Mouse (Mus musculus): ENCODE results near the gene Cfap298. TPM values are rescaled to one million over a fixed set of nuclear protein-coding genes. Genes with fewer than 3 reads are reported as not detected.

Gene Cfap298
- polyA plus RNA-seq (2015; fragmentation: Nextera tagmentation; extraction: Ambion mirVana), result 46.3 and 47.9 TPM in 2 replicates

DNA sequence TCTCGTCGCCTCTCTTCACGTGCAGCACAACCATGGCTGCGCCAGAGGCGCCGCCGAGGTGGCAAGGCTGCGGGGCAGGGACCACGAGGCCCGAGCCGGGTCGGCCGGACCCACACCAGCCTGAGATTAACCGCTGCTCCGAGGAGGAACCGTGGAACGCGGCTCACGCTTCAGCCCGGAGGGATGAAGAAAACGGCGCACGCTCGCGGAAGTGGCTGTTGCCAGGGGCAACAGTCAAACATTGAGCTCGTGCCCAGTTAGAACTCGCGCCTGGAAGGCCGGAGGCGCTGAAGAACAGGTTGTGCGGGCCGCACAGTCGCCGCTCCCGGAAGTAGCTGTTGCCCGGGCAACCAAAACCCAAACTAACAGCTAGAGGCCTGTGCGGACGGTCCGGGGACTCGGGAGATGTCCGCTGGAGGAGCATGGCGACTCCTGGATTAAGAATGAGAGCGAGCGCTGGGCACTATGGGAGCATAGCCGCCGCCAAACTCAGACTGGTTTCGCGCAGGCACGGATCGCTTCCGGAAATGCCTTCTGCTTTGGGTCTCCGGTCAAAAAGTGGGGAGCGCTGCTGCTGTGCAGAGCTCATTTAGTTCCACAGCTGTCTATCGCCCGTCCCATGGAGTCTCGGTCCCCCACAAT lies at the start of gene Cfap298:
Cfap298 (minus strand) TSS at position 428 of the 642 bp plus-strand sequence.
- TF ChIP-seq CTCF (IDR thresholded peaks at IDR 0.05) (no peak), EP300 (IDR thresholded peaks at IDR 0.05) (no peak)
- 1% methylated on average over 55 of the region's 56 CpGs for WGBS
- peak within 1 kb of the TSS; percentile 65 for H3K9ac ChIP-seq (replicated peaks; ENCODE audit: low read depth)
- peak within 1 kb of the TSS; percentile 88 for H3K27ac ChIP-seq (ENCODE audit: low read length)
- peak; percentile 97 for DNase-seq (ENCODE audit: low spot score)
- no peaks in the 10 kb centered on the region for H3K4me1 ChIP-seq (ENCODE audit: insufficient read depth, low read depth, low read length)
- H3K27me3 ChIP-seq (replicated peaks; ENCODE audit: insufficient read depth, low read length), result no peaks in the 10 kb centered on the region
- H3K36me3 ChIP-seq (ENCODE audit: insufficient read depth, low read length), result peaks cover 13% of the 10 kb centered on the region; the same call in 1 of the 2 replicates
- H3K4me2 ChIP-seq (replicated peaks; ENCODE audit: low read depth, low read length), result peak within 1 kb of the TSS; percentile 91
- peak; percentile 98 for ATAC-seq
- H3K4me3 ChIP-seq (ENCODE audit: low read depth, low read length), result peak within 1 kb of the TSS; percentile 68
- H3K9me3 ChIP-seq (ENCODE audit: low read length), result no peaks in the 10 kb centered on the region

DNA sequence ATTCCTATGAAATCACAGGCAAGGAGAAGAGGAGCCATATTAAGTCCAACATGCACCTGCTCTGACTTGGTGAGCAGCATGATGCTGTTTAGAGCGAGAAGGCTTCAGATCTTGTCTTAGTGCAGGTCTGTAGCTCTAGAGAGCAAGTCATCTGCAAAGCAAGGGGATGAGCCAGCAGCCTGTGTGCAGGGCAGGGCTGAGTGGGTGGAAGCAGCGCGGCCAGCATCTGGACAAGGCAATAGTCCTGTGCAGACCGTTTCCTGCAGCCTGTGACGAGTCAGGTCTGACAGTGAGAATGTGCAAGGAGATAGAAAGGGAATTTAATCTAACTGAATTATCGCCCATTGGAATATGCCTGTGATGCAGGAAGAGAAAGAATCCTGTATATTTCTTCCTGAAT lies 36.1 kb upstream of the Cfap298 start:
- no peak for ATAC-seq
- H3K9ac ChIP-seq (replicated peaks; ENCODE audit: low read depth), result no peak overlapping the region
- TF ChIP-seq CTCF (IDR thresholded peaks at IDR 0.05) (no peak), EP300 (IDR thresholded peaks at IDR 0.05) (no peak)

DNA sequence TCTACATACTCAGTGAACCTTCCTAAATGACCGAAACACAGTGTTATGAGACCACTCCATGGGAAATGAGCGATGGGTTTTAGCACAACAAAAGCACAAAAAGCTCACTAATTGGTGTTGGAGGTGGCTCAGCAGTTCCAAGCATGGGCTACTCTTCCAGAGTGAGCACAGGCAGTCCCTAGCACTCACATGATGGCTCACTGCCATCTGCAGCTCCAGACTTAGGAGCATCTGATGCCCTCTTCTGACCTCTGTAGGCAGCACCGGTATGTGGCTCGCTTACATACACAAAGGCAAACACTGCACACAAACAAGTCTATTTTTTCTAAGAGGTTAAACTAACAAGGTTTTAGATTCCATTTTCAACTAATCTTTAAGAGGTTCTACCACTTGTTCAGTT lies 31.3 kb upstream of the Cfap298 start:
- no peak overlapping the region for H3K9ac ChIP-seq (replicated peaks; ENCODE audit: low read depth)
- H3K4me2 ChIP-seq (replicated peaks; ENCODE audit: low read depth, low read length), result no peak overlapping the region
- WGBS, result 71% methylated on average over 4 of the region's 4 CpGs
- peak; percentile 14 for DNase-seq (ENCODE audit: low spot score)
- no peaks in the 10 kb centered on the region for H3K27me3 ChIP-seq (replicated peaks; ENCODE audit: insufficient read depth, low read length)
- peaks cover 12% of the 10 kb centered on the region; the same call in 1 of the 2 replicates for H3K36me3 ChIP-seq (ENCODE audit: insufficient read depth, low read length)
- no peaks in the 10 kb centered on the region for H3K4me1 ChIP-seq (ENCODE audit: insufficient read depth, low read depth, low read length)
- no peak overlapping the region for H3K27ac ChIP-seq (ENCODE audit: low read length)
- no peaks in the 10 kb centered on the region for H3K9me3 ChIP-seq (ENCODE audit: low read length)
- no peak for ATAC-seq
- TF ChIP-seq CTCF (IDR thresholded peaks at IDR 0.05) (peak; percentile 31), EP300 (IDR thresholded peaks at IDR 0.05) (no peak)
- H3K4me3 ChIP-seq (ENCODE audit: low read depth, low read length), result no peak overlapping the region

More for the DNA sequence above, 36.1 kb upstream of the Cfap298 start:
- Histone ChIP-seq H3K4me3 (ENCODE audit: low read depth, low read length) (no peak overlapping the region), H3K27ac (ENCODE audit: low read length) (no peak overlapping the region), H3K27me3 (replicated peaks; ENCODE audit: insufficient read depth, low read length) (no peaks in the 10 kb centered on the region), H3K4me1 (ENCODE audit: insufficient read depth, low read depth, low read length) (no peaks in the 10 kb centered on the region), H3K9me3 (ENCODE audit: low read length) (no peaks in the 10 kb centered on the region), H3K36me3 (ENCODE audit: insufficient read depth, low read length) (no peaks in the 10 kb centered on the region), H3K4me2 (replicated peaks; ENCODE audit: low read depth, low read length) (no peak overlapping the region)
- WGBS, result 82% methylated on average over 6 of the region's 6 CpGs
- no peak for DNase-seq (ENCODE audit: low spot score)

DNA sequence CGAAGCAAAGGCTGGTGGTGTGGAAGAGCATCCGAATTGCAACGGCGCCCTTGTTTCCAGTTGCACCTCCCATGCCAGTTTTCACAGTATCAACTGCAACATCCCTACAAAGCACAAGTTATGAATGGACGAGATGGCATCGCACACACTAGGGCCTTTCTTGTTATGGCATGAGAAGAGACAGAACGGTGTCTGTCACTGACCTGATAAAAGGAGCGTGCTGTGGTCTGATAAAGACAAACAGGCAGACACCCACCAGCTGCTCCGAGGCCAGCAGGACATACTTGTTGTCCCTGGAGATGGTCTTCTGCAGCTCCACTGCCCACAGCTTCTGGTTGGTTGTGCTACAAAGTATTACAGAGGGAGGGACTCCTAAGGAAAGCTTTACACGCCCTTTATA lies 29.4 kb upstream of the Cfap298 start:
- Histone ChIP-seq H3K9me3 (ENCODE audit: low read length) (no peaks in the 10 kb centered on the region), H3K36me3 (ENCODE audit: insufficient read depth, low read length) (peaks cover 12% of the 10 kb centered on the region; the same call in 1 of the 2 replicates), H3K27me3 (replicated peaks; ENCODE audit: insufficient read depth, low read length) (no peaks in the 10 kb centered on the region), H3K4me1 (ENCODE audit: insufficient read depth, low read depth, low read length) (no peaks in the 10 kb centered on the region), H3K27ac (ENCODE audit: low read length) (no peak overlapping the region), H3K4me3 (ENCODE audit: low read depth, low read length) (no peak overlapping the region), H3K9ac (replicated peaks; ENCODE audit: low read depth) (no peak overlapping the region), H3K4me2 (replicated peaks; ENCODE audit: low read depth, low read length) (no peak overlapping the region)
- no peak for DNase-seq (ENCODE audit: low spot score)
- WGBS, result 91% methylated on average over 10 of the region's 10 CpGs
- ATAC-seq, result no peak
- TF ChIP-seq CTCF (IDR thresholded peaks at IDR 0.05), result no peak
- no peak for TF ChIP-seq EP300 (IDR thresholded peaks at IDR 0.05)

DNA sequence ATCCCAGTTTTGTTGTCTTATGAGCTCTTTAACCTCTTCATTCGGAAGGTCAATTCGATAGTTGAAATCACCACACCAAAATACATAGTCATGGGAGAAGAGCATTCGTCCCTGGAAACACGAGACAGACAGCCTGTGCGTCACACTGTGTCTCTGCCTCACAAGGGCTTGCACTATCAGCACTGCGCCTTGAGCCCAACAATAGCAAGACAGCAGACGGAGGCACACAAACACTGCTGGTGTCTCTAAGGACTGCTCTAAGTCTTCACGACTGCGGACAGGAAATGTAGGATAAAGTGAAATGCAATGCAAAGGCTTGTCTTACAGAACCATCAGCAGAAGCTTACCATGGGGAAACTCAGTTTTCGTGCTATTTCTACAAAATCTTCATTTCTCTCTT lies 29.0 kb upstream of the Cfap298 start:
- Histone ChIP-seq H3K9me3 (ENCODE audit: low read length) (no peaks in the 10 kb centered on the region), H3K36me3 (ENCODE audit: insufficient read depth, low read length) (peaks cover 12% of the 10 kb centered on the region; the same call in 1 of the 2 replicates), H3K4me2 (replicated peaks; ENCODE audit: low read depth, low read length) (no peak overlapping the region)

DNA sequence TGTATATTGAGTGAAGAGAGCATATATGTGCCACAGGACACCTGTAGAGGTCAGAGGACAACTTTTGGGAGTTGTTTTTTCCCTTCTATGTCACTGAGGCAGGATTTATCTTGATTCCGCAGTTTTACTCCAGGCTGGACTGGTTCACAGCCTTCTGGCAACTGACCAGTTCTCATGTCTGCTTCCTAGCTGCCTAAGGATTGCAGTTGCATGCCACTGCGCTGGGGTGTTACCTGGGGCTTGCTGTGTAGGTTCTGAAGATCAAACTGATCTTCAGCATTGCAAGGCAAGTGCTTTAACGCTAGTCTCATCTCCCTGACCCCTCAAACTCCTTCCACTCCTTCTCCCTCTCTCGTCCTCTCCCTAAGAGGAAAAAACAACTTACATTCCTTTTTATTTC lies 28.3 kb upstream of the Cfap298 start:
- no peak for DNase-seq (ENCODE audit: low spot score)
- Histone ChIP-seq H3K9me3 (ENCODE audit: low read length) (no peaks in the 10 kb centered on the region), H3K4me3 (ENCODE audit: low read depth, low read length) (no peak overlapping the region), H3K27ac (ENCODE audit: low read length) (no peak overlapping the region), H3K36me3 (ENCODE audit: insufficient read depth, low read length) (peaks cover 12% of the 10 kb centered on the region; the same call in 1 of the 2 replicates), H3K4me1 (ENCODE audit: insufficient read depth, low read depth, low read length) (no peaks in the 10 kb centered on the region), H3K9ac (replicated peaks; ENCODE audit: low read depth) (no peak overlapping the region), H3K27me3 (replicated peaks; ENCODE audit: insufficient read depth, low read length) (no peaks in the 10 kb centered on the region), H3K4me2 (replicated peaks; ENCODE audit: low read depth, low read length) (no peak overlapping the region)
- ATAC-seq, result no peak
- 91% methylated on average over 4 of the region's 4 CpGs for WGBS
- TF ChIP-seq CTCF (IDR thresholded peaks at IDR 0.05), result no peak

More for the DNA sequence above, 29.0 kb upstream of the Cfap298 start:
- no peaks in the 10 kb centered on the region for H3K27me3 ChIP-seq (replicated peaks; ENCODE audit: insufficient read depth, low read length)
- DNase-seq (ENCODE audit: low spot score), result no peak
- no peak for ATAC-seq
- 89% methylated on average over 10 of the region's 10 CpGs for WGBS
- H3K27ac ChIP-seq (ENCODE audit: low read length), result no peak overlapping the region
- no peak overlapping the region for H3K4me3 ChIP-seq (ENCODE audit: low read depth, low read length)
- no peaks in the 10 kb centered on the region for H3K4me1 ChIP-seq (ENCODE audit: insufficient read depth, low read depth, low read length)
- no peak for TF ChIP-seq EP300 (IDR thresholded peaks at IDR 0.05)
- no peak for TF ChIP-seq CTCF (IDR thresholded peaks at IDR 0.05)
- H3K9ac ChIP-seq (replicated peaks; ENCODE audit: low read depth), result no peak overlapping the region

Measured in lung, postnatal 0 days (tissue).